Mouse (Mus musculus) C3H10T1/2 (cell line): ENCODE measurements around the gene Stip1. TPM values are rescaled to one million over a fixed set of nuclear protein-coding genes. Genes with fewer than 3 reads are reported as not detected.

Experiments used
- polyA plus RNA-seq, 2 experiments: library from polyadenylated mRNA; unstranded; fragments of >200 nt; fragmentation: generic; extraction: Trizol; gene quantifications; one replicate each; pipeline ENCODE4 v1.2.1; 2012; ENCODE audit warnings: missing spikeins in 2 of 2

Stip1 gene
- 100 to 1,000 TPM; 158 to 173 TPM for polyA plus RNA-seq

GRCm38 (mm10) chr19:7039841-7040636 lies at the start of gene Stip1:
Stip1 (minus strand) TSS chr19:7039967.

GRCm38 (mm10) chr19:7056248-7057087 lies 16.7 kb upstream of the Stip1 start, which contains the start of gene Macrod1:
Macrod1 (plus strand) TSS chr19:7056810.

GRCm38 (mm10) chr19:7019191-7019590 lies 20.6 kb downstream of the Stip1 start, which contains the start of gene Fermt3:
Fermt3 (minus strand) TSS chr19:7019469.

GRCm38 (mm10) chr19:6996006-6996405 lies 43.8 kb downstream of the Stip1 start, which contains the start of the genes Nudt22 and Trpt1:
Nudt22 (minus strand) TSS chr19:6996117.
Trpt1 (plus strand) TSS chr19:6996131.

GRCm38 (mm10) chr19:6992011-6992858 lies 47.5 kb downstream of the Stip1 start, which contains the start of gene Dnajc4:
Dnajc4 (minus strand) TSS chr19:6992572.

GRCm38 (mm10) chr19:6987061-6987903 lies 52.5 kb downstream of the Stip1 start, which contains the start of gene Vegfb:
Vegfb (minus strand) TSS chr19:6987651.

GRCm38 (mm10) chr19:6980381-6981093 lies 59.2 kb downstream of the Stip1 start, which contains the start of gene Fkbp2:
Fkbp2 (minus strand) TSS chr19:6980501.

GRCm38 (mm10) chr19:6975537-6976521 lies 63.9 kb downstream of the Stip1 start, which contains the start of gene Plcb3:
Plcb3 (minus strand) TSS chr19:6976470.

GRCm38 (mm10) chr19:6974211-6975205 lies 65.3 kb downstream of the Stip1 start, which contains the start of gene Ppp1r14b:
Ppp1r14b (plus strand) TSS chr19:6974968.

Other genes starting within 250 kb of the Stip1 start
- 10 to 100 TPM; 52.0 to 84.8 TPM for gene Rps6ka4, start 199.3 kb downstream of the Stip1 start, polyA plus RNA-seq
- gene Ccdc88b, start 181.8 kb downstream of the Stip1 start, polyA plus RNA-seq, result under 1 TPM; 0.08 to 0.25 TPM
- gene Trmt112, start 130.3 kb downstream of the Stip1 start, polyA plus RNA-seq, result 100 to 1,000 TPM; 375 to 622 TPM
- 100 to 1,000 TPM; 235 to 247 TPM for gene Prdx5, start 129.9 kb downstream of the Stip1 start, polyA plus RNA-seq
- 10 to 100 TPM; 14.9 to 28.8 TPM for gene Esrra, start 118.2 kb downstream of the Stip1 start, polyA plus RNA-seq
- gene Catsperz, start 114.6 kb downstream of the Stip1 start, polyA plus RNA-seq, result under 1 TPM in 1 of 2 experiments, not detected in 1; 0.34 TPM
- under 1 TPM; 0.08 to 0.28 TPM for gene Kcnk4, start 105.5 kb downstream of the Stip1 start, polyA plus RNA-seq
- gene Bad, start 98.1 kb downstream of the Stip1 start, polyA plus RNA-seq, result 100 to 1,000 TPM; 155 to 180 TPM
- gene Gpr137, start 97.5 kb downstream of the Stip1 start, polyA plus RNA-seq, result 10 to 100 TPM; 42.4 to 50.3 TPM
- 1,000 to 10,000 TPM in 1 of 2 experiments, 100 to 1,000 TPM in 1; 321 to 1,838 TPM for gene Ppp1r14b, start 65.0 kb downstream of the Stip1 start, polyA plus RNA-seq
- 10 to 100 TPM; 14.8 to 39.5 TPM for gene Plcb3, start 63.5 kb downstream of the Stip1 start, polyA plus RNA-seq
- 100 to 1,000 TPM; 263 to 273 TPM for gene Fkbp2, start 59.5 kb downstream of the Stip1 start, polyA plus RNA-seq
- gene Vegfb, start 52.3 kb downstream of the Stip1 start, polyA plus RNA-seq, result 100 to 1,000 TPM in 1 of 2 experiments, 10 to 100 TPM in 1; 97.7 to 101 TPM
- gene Dnajc4, start 47.4 kb downstream of the Stip1 start, polyA plus RNA-seq, result 10 to 100 TPM; 23.6 to 59.0 TPM
- gene Nudt22, start 43.9 kb downstream of the Stip1 start, polyA plus RNA-seq, result 10 to 100 TPM; 31.2 to 50.1 TPM
- gene Trpt1, start 43.8 kb downstream of the Stip1 start, polyA plus RNA-seq, result 10 to 100 TPM in 1 of 2 experiments, 1 to 10 TPM in 1; 9.2 to 18.4 TPM
- under 1 TPM; 0.14 to 0.52 TPM for gene Fermt3, start 20.5 kb downstream of the Stip1 start, polyA plus RNA-seq
- gene Macrod1, start 16.8 kb upstream of the Stip1 start, polyA plus RNA-seq, result 10 to 100 TPM; 11.8 to 33.4 TPM
- gene Flrt1, start 65.8 kb upstream of the Stip1 start, polyA plus RNA-seq, result 1 to 10 TPM in 1 of 2 experiments, under 1 TPM in 1; 0.02 to 1.1 TPM
- 100 to 1,000 TPM; 165 TPM for gene Otub1, start 166.3 kb upstream of the Stip1 start, polyA plus RNA-seq
- gene Cox8a, start 177.6 kb upstream of the Stip1 start, polyA plus RNA-seq, result 1,000 to 10,000 TPM; 1,138 to 1,402 TPM
- 10 to 100 TPM in 1 of 2 experiments, 1 to 10 TPM in 1; 3.9 to 12.4 TPM for gene Naa40, start 201.2 kb upstream of the Stip1 start, polyA plus RNA-seq
- gene Rcor2, start 227.4 kb upstream of the Stip1 start, polyA plus RNA-seq, result 10 to 100 TPM; 10.0 to 19.3 TPM